Mouse (Mus musculus) cortical plate, adult 2 months (tissue): Measurements from ENCODE around the gene Trip12.

Source experiments
- CTCF ChIP-seq: fragments of 200-500 bp; IDR thresholded peaks from 2 replicates; pipeline ENCODE4 v1.5.1; 2011; ENCODE audit warnings: mild to moderate bottlenecking, control low read depth, low read length; ENCODE audit not compliant: insufficient read depth; ENCODE audit errors: extremely low read depth
- POLR2A ChIP-seq: fragments of 200-500 bp; IDR thresholded peaks from 2 replicates; pipeline ENCODE4 v1.6.1; 2011; ENCODE audit warnings: mild to moderate bottlenecking, low read length, control low read depth; ENCODE audit not compliant: insufficient read depth; ENCODE audit errors: extremely low read depth

DNA sequence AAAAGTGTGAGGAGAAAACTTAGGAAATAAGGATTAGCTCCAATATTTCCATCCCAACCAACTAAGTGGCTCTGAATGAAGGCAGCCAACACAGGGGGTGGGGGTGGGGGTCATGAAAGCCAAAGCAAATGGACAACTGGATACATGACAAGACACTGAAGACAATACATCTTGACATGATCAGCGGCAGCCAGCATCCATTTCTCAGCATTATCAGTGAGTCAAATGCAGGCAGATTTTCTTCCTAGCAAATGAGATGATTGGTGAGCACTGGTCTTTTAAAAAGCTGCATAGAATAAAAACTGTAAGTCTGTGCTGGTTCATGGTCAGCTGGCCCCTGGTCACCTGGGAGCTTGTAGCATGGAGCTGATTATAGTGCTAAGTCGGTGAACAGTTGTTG, 14.7 kb upstream of the Trip12 start:
- no peak for TF ChIP-seq CTCF
- no peak for TF ChIP-seq POLR2A
